Comparison of ENCODE assay signal across 16 mouse cellular contexts in genomic region chr16:65729322-65729721, GRCm38 (mm10).
"Had no signal": no experiment of that assay in that cellular context is flagged by ENCODE, and none has a peak within 500 bp of the region (broad histone marks: within the 10 kb centered on the region; RNA-seq: fewer than 3 reads in every experiment).

No protein-coding gene starts in this region.

- H3K9me3 ChIP-seq: intestine, embryonic 15.5 days; limb, embryonic 13.5 days; liver, embryonic 15.5 days; stomach, embryonic 15.5 days had no signal

- H3K4me2 ChIP-seq: intestine, embryonic 15.5 days; limb, embryonic 13.5 days; liver, embryonic 11.5 days; liver, embryonic 15.5 days; stomach, embryonic 15.5 days had no signal

- ATAC-seq: intestine, embryonic 15.5 days; lung, postnatal 0 days had no signal

- DNase-seq: kidney, adult 18-20 months; kidney, postnatal 10 days; kidney, postnatal 4 days; left cerebral cortex, postnatal 4 days; lung, adult 2 months; lung, postnatal 36 days; right cerebral cortex, postnatal 4 days; thymus, adult 2 months; thymus, postnatal 25 days had no signal

- H3K9ac ChIP-seq: intestine, embryonic 15.5 days; limb, embryonic 13.5 days; liver, embryonic 15.5 days; stomach, embryonic 15.5 days had no signal

- H3K4me1 ChIP-seq: intestine, embryonic 15.5 days; limb, embryonic 13.5 days; liver, embryonic 15.5 days; stomach, embryonic 15.5 days had no signal

- H3K27me3 ChIP-seq: intestine, embryonic 15.5 days; limb, embryonic 13.5 days; liver, embryonic 15.5 days; stomach, embryonic 15.5 days had no signal

- H3K4me3 ChIP-seq: intestine, embryonic 15.5 days; layer of hippocampus, adult 2 months; limb, embryonic 13.5 days; liver, embryonic 15.5 days; stomach, embryonic 15.5 days had no signal

- H3K27ac ChIP-seq: intestine, embryonic 15.5 days; layer of hippocampus, adult 2 months; limb, embryonic 13.5 days; liver, embryonic 15.5 days; stomach, embryonic 15.5 days had no signal

- H3K36me3 ChIP-seq: intestine, embryonic 15.5 days; limb, embryonic 13.5 days; liver, embryonic 15.5 days; stomach, embryonic 15.5 days had no signal
